Mouse (Mus musculus) embryonic facial prominence, embryonic 15.5 days (tissue): ENCODE results near the gene Tdrd7. TPM values are rescaled to one million over a fixed set of nuclear protein-coding genes. Genes with fewer than 3 reads are reported as not detected.

ENCODE experiments used
- ATAC-seq: fragments of 200-750 bp; cut with Nextera tagmentation; 2 replicates; pipeline ENCODE4 v1.8.0; 2017; ENCODE audit warnings: low read depth, moderate TSS enrichment; ENCODE audit not compliant: insufficient number of reproducible peaks, low FRiP score, low TSS enrichment
- H3K27ac ChIP-seq: fragments of 300-500 bp; sonication (generic); replicated peaks from 2 replicates; pipeline ENCODE4 v1.5.1; 2015; ENCODE audit warnings: mild to moderate bottlenecking, inconsistent platforms
- H3K27me3 ChIP-seq: fragments of 300-500 bp; sonication (generic); 2 replicates; pipeline ENCODE4 v1.6.1; 2015; ENCODE audit warnings: inconsistent platforms
- H3K36me3 ChIP-seq: fragments of 300-500 bp; sonication (generic); 2 replicates; pipeline ENCODE4 v1.6.1; 2015; ENCODE audit warnings: mild to moderate bottlenecking, inconsistent platforms
- H3K4me1 ChIP-seq: fragments of 300-500 bp; sonication (generic); 2 replicates; pipeline ENCODE4 v1.6.1; 2015; ENCODE audit warnings: inconsistent platforms
- H3K4me2 ChIP-seq: fragments of 300-500 bp; sonication (generic); replicated peaks from 2 replicates; pipeline ENCODE4 v1.6.1; 2015; ENCODE audit warnings: mild to moderate bottlenecking, inconsistent platforms
- H3K4me3 ChIP-seq: fragments of 300-500 bp; sonication (generic); replicated peaks from 2 replicates; pipeline ENCODE4 v1.5.1; 2015; ENCODE audit warnings: mild to moderate bottlenecking, inconsistent platforms
- H3K9ac ChIP-seq: fragments of 300-500 bp; sonication (generic); 2 replicates; pipeline ENCODE4 v1.6.1; 2015; ENCODE audit warnings: inconsistent platforms
- H3K9me3 ChIP-seq: fragments of 300-500 bp; sonication (generic); replicated peaks from 2 replicates; pipeline ENCODE4 v1.6.1; 2016; ENCODE audit warnings: inconsistent platforms
- WGBS: fragments of 180-500 bp; shearing (Covaris S2); methylation state at CpG from one replicate; pipeline ENCODE4 v1.1.7; 2015; 5-methylcytosine and 5-hydroxymethylcytosine counted together
- polyA plus RNA-seq: library from polyadenylated mRNA; unstranded; fragments of >200 nt; fragmentation: Nextera tagmentation; extraction: Ambion mirVana; gene quantifications from 2 replicates; pipeline ENCODE4 v1.2.1, GENCODE M21; 2015

Tdrd7 gene
- polyA plus RNA-seq, result 13.2 and 15.5 TPM in 2 replicates

GRCm38 (mm10) chr4:45964771-45965439 lies at the start of gene Tdrd7:
Gene Tdrd7 (plus strand): TSS chr4:45965334.
- Histone ChIP-seq H3K27ac (no peak within 1 kb of the TSS), H3K9ac (no peak within 1 kb of the TSS), H3K9me3 (no peaks in the 10 kb centered on the region), H3K4me1 (peaks cover 5% of the 10 kb centered on the region; the same call in 1 of the 2 replicates), H3K27me3 (no peaks in the 10 kb centered on the region; the same call in none of the 2 replicates), H3K4me2 (no peak within 1 kb of the TSS), H3K36me3 (no peaks in the 10 kb centered on the region), H3K4me3 (no peak within 1 kb of the TSS)
- ATAC-seq, result 0 out of 2 replicates have a peak, but pooled peaks have one; percentile 43
- 69% methylated on average over 10 of the region's 10 CpGs for WGBS

DNA sequence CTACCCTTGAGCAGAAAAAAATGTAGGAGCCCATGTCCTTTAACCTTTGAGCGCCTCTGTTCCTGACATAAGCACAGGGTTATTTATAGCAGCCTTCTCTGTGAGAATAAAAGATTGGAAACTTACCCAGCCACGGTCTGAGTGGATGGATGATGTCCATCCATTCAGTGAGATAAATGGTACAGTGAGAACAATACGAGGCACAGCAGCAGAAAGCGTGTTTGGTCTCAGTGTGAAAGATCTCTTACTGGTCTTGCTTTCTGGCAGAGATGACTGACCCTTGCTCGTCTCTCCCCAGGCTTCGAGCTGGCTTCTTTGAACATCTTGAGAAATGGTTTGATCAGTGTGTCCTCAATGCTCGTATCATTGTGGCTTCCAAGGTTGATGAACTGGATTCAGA lies 48.0 kb upstream of the Tdrd7 start:
- ATAC-seq, result no peak
- Histone ChIP-seq H3K4me2 (no peak overlapping the region), H3K4me1 (no peaks in the 10 kb centered on the region), H3K27me3 (no peaks in the 10 kb centered on the region), H3K9me3 (no peaks in the 10 kb centered on the region), H3K27ac (no peak overlapping the region), H3K4me3 (no peak overlapping the region), H3K9ac (no peak overlapping the region), H3K36me3 (no peaks in the 10 kb centered on the region)
- 79% methylated on average over 7 of the region's 7 CpGs for WGBS

DNA sequence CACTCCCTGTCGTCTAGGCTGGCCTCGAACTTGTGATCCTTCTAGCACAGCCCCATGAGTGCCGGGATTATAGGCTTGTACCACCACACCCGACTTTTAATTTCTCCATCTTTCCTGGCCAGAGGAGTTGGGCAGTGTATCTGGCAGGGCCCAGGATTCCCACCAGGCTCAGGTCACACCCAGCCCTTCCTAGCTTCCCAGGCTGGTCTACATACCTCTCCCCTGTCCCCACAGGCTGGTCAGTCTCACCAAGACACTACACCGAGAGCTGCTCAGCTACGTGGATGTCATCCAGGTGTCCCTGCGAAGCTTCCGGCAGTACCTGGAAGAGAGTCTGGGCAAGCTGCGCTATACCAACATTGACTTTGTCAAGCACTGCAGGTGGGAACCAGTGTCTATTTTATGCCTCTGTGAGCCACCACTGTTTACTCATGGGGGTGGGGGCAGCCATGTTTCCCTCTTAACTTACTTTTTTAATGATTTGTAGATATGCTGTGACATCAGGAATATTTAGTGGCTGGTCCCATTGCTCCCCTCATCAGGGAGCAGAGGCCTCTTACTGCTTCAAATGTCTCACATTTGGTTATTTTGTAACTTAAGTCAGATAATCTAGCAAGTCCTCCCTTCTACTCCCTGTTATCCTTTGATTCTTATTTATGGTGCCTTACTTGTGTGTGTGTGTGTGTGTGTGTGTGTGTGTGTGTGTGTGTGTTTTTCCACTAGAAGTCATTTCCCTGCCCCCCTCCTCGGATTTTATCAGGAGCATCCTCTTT lies 43.3 kb upstream of the Tdrd7 start:
- 82% methylated on average over 10 of the region's 10 CpGs for WGBS

GRCm38 (mm10) chr4:45924011-45924410 lies 41.1 kb upstream of the Tdrd7 start:
- no peak overlapping the region for H3K9ac ChIP-seq
- H3K4me1 ChIP-seq, result no peaks in the 10 kb centered on the region
- H3K4me2 ChIP-seq, result no peak overlapping the region
- 77% methylated on average over 4 of the region's 4 CpGs for WGBS
- no peak overlapping the region for H3K4me3 ChIP-seq
- no peaks in the 10 kb centered on the region for H3K36me3 ChIP-seq
- H3K27ac ChIP-seq, result no peak overlapping the region
- no peaks in the 10 kb centered on the region for H3K9me3 ChIP-seq
- no peak for ATAC-seq
- no peaks in the 10 kb centered on the region for H3K27me3 ChIP-seq

More for the DNA sequence above, 43.3 kb upstream of the Tdrd7 start:
- no peaks in the 10 kb centered on the region for H3K36me3 ChIP-seq
- no peak overlapping the region for H3K4me3 ChIP-seq
- H3K27me3 ChIP-seq, result no peaks in the 10 kb centered on the region
- no peaks in the 10 kb centered on the region for H3K4me1 ChIP-seq
- H3K9me3 ChIP-seq, result no peaks in the 10 kb centered on the region
- ATAC-seq, result no peak
- H3K27ac ChIP-seq, result no peak overlapping the region
- H3K4me2 ChIP-seq, result no peak overlapping the region
- H3K9ac ChIP-seq, result no peak overlapping the region

GRCm38 (mm10) chr4:45928561-45928960 lies 36.6 kb upstream of the Tdrd7 start:
- 71% methylated on average over 4 of the region's 4 CpGs for WGBS
- no peaks in the 10 kb centered on the region for H3K4me1 ChIP-seq
- no peak for ATAC-seq

DNA sequence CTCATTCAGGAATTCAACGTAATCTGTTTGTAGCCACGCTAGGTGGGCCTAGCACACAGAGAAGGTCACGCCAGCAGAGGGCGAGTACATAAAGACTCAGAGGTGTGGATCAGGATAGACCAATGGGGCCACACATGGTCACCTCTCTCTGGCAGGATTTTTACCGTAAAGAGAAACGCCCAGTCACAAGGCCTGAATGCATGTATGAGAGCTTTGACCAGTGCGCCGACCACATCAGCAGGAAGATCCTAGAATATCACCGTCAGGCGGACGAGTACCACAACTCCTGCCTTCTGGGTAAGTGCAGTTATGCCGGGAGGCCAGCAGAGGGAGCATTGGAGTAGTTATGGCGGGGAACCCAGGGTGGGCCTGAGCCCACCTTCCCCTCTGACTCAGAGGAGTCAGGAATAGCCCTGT lies 23.5 kb upstream of the Tdrd7 start:
- no peaks in the 10 kb centered on the region for H3K36me3 ChIP-seq
- H3K4me2 ChIP-seq, result 0 out of 2 replicates have a peak overlapping the region, but pooled peaks have one; percentile 4
- H3K4me1 ChIP-seq, result no peaks in the 10 kb centered on the region
- 26% methylated on average over 13 of the region's 13 CpGs for WGBS
- H3K4me3 ChIP-seq, result no peak overlapping the region
- H3K27me3 ChIP-seq, result no peaks in the 10 kb centered on the region
- no peak overlapping the region for H3K27ac ChIP-seq
- no peaks in the 10 kb centered on the region for H3K9me3 ChIP-seq
- no peak for ATAC-seq
- H3K9ac ChIP-seq, result no peak overlapping the region

More at GRCm38 (mm10) chr4:45928561-45928960, 36.6 kb upstream of the Tdrd7 start:
- no peak overlapping the region for H3K4me2 ChIP-seq
- no peak overlapping the region for H3K9ac ChIP-seq
- no peak overlapping the region for H3K4me3 ChIP-seq
- H3K9me3 ChIP-seq, result no peaks in the 10 kb centered on the region
- H3K27ac ChIP-seq, result no peak overlapping the region
- H3K36me3 ChIP-seq, result no peaks in the 10 kb centered on the region
- H3K27me3 ChIP-seq, result no peaks in the 10 kb centered on the region

DNA sequence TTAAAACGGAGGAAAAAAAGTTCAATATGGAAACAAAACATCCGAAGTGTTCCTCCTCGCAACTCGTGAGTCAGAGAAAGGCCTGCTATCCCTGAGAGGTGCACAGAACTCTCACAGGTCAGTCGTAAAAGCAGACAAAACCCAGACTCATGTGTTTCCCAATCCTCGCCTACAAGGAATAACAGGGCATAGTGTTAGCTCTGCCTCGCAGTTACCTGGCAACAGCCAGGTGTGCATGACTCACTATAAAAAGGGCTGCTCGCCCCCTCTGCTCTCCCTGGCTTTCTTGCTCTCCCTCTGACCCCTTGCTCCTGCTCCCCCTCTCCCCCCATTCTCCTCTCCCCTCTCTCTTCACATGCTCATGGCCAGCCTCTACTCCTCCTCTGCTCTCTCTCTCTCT lies 17.4 kb upstream of the Tdrd7 start:
- H3K36me3 ChIP-seq, result no peaks in the 10 kb centered on the region
- 74% methylated on average over 8 of the region's 8 CpGs for WGBS
- no peaks in the 10 kb centered on the region for H3K4me1 ChIP-seq
- no peaks in the 10 kb centered on the region for H3K27me3 ChIP-seq
- no peak overlapping the region for H3K4me3 ChIP-seq
- H3K4me2 ChIP-seq, result no peak overlapping the region
- no peak overlapping the region for H3K9ac ChIP-seq
- no peaks in the 10 kb centered on the region for H3K9me3 ChIP-seq
- H3K27ac ChIP-seq, result no peak overlapping the region
- ATAC-seq, result no peak

GRCm38 (mm10) chr4:45949109-45949848 lies 15.9 kb upstream of the Tdrd7 start:
- no peak overlapping the region for H3K4me2 ChIP-seq
- no peak overlapping the region for H3K27ac ChIP-seq
- no peaks in the 10 kb centered on the region for H3K4me1 ChIP-seq
- H3K4me3 ChIP-seq, result no peak overlapping the region
- ATAC-seq, result no peak
- H3K36me3 ChIP-seq, result no peaks in the 10 kb centered on the region
- no peaks in the 10 kb centered on the region for H3K27me3 ChIP-seq
- 81% methylated on average over 7 of the region's 7 CpGs for WGBS
- H3K9me3 ChIP-seq, result no peaks in the 10 kb centered on the region
- no peak overlapping the region for H3K9ac ChIP-seq

GRCm38 (mm10) chr4:45951830-45952229 lies 13.3 kb upstream of the Tdrd7 start:
- 94% methylated on average over 15 of the region's 18 CpGs for WGBS
- H3K27ac ChIP-seq, result no peak overlapping the region
- H3K4me1 ChIP-seq, result no peaks in the 10 kb centered on the region
- H3K4me3 ChIP-seq, result no peak overlapping the region
- H3K36me3 ChIP-seq, result no peaks in the 10 kb centered on the region
- no peak overlapping the region for H3K9ac ChIP-seq
- ATAC-seq, result no peak
- H3K4me2 ChIP-seq, result no peak overlapping the region
- no peaks in the 10 kb centered on the region for H3K9me3 ChIP-seq
- H3K27me3 ChIP-seq, result no peaks in the 10 kb centered on the region

- no peaks in the 10 kb centered on the region for H3K9me3 ChIP-seq
- 90% methylated on average over 23 of the region's 23 CpGs for WGBS
Measured at GRCm38 (mm10) chr4:45953025-45953919, 11.9 kb upstream of the Tdrd7 start.

More at GRCm38 (mm10) chr4:45953025-45953919, 11.9 kb upstream of the Tdrd7 start:
- H3K9ac ChIP-seq, result no peak overlapping the region
- no peaks in the 10 kb centered on the region for H3K36me3 ChIP-seq
- no peak overlapping the region for H3K4me3 ChIP-seq
- no peak overlapping the region for H3K27ac ChIP-seq
- H3K27me3 ChIP-seq, result no peaks in the 10 kb centered on the region
- ATAC-seq, result no peak
- H3K4me1 ChIP-seq, result no peaks in the 10 kb centered on the region
- no peak overlapping the region for H3K4me2 ChIP-seq
